Mouse (Mus musculus) Patski (cell line): ENCODE data around the gene Acvr1b. TPM values are rescaled to one million over a fixed set of nuclear protein-coding genes. Genes with fewer than 3 reads are reported as not detected.

ENCODE experiments used
- ATAC-seq: fragments of 100-300 bp; one replicate; pipeline ENCODE4 v1.8.0; 2021
- CTCF ChIA-PET: fragments of 350-600 bp; sonication (Branson Sonifier 250); formaldehyde crosslinking; loops from one replicate; lab custom pipeline; 2022; ENCODE audit warnings: inconsistent platforms; lab: Charles Lee
- POLR2A ChIA-PET: fragments of 350-600 bp; sonication (Branson Sonifier 250); formaldehyde crosslinking; loops from one replicate; lab custom pipeline; 2022; ENCODE audit warnings: antibody characterized with exemption, inconsistent platforms; lab: Charles Lee
- DNase-seq: peaks from one replicate; pipeline ENCODE4 v3.0.0-alpha.2; 2011; ENCODE audit warnings: low read depth, low spot score
- H3K27me3 ChIP-seq: fragments of 371-371 bp; one replicate; pipeline ENCODE4 v1.5.1; 2021
- CTCF ChIP-seq: fragments of 100-300 bp; IDR thresholded peaks from one replicate; pipeline ENCODE4 v1.5.1; 2021
- in situ Hi-C: fragments of 300-500 bp; cut with MboI; formaldehyde crosslinking; loops from 3 replicates; pipeline ENCODE4 v1.11.1; 2018; ENCODE audit warnings: low pct_unique_long_range_greater_than_20kb, mixed read lengths
- polyA plus RNA-seq: library from polyadenylated mRNA; unstranded; gene quantifications from one replicate; pipeline ENCODE4 v1.2.3, GENCODE M21; 2021

Acvr1b gene
- polyA plus RNA-seq, 1 experiment from 2014 or later, result 31.1 TPM

DNA sequence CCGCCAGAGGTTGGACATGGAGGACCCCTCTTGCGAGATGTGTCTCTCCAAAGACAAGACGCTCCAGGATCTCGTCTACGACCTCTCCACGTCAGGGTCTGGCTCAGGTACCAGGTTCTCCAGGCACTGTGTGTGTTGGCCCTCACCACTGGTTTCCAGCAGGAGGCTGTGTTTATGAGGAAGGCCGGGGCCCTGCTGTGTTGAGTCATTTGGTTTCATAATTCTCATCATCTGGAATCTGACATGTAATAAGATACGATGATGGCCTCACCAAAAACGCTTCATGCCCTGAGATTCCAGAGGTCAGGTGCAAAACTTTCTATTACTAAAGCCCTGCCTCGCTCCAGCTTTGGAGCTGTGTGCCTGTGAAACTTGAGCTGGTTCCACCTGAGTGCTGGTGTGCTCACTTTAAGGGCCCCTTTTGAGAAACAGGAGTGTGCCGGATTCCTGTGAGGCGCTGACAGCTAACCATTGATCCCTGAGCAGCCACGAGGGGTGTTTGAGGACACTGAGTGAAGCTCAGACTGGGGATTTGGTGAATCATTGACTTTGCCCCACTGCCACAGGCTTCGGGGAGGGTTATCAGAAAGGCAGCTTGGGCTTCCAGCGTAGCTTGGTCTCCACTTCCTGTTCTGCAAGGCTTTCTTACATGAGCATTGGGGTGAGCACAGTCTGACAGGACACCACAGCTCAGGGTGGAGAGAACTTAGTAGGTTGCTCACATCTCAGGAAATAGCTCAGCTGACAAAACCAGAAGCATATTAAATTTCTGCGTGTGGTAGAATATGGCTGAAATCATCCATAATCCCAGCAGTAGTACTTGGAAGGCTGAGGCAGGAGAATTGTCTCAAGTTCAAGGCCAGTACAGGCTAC lies 21.3 kb downstream of the Acvr1b start:
- POLR2A ChIA-PET, result interaction anchor here (0.9 to 1.3 kb wide), 2 partner anchors 31 to 50 kb away, joined by 3 read pairs; no protein-coding TSS in a partner anchor
- ATAC-seq (peak; percentile 80), DNase-seq (peak; percentile 94)
- TF ChIP-seq CTCF, result no peak
- CTCF ChIA-PET, result interaction anchor here (0.9 to 2.5 kb wide), 3 partner anchors 14 to 31 kb away, joined by 3 to 6 read pairs (median 5); no protein-coding TSS in a partner anchor
- H3K27me3 ChIP-seq, result no peaks in the 10 kb centered on the region
- in situ Hi-C loops, result loop anchor here (10.0 kb wide), 1 partner anchor 50 kb away; no protein-coding TSS in a partner anchor

DNA sequence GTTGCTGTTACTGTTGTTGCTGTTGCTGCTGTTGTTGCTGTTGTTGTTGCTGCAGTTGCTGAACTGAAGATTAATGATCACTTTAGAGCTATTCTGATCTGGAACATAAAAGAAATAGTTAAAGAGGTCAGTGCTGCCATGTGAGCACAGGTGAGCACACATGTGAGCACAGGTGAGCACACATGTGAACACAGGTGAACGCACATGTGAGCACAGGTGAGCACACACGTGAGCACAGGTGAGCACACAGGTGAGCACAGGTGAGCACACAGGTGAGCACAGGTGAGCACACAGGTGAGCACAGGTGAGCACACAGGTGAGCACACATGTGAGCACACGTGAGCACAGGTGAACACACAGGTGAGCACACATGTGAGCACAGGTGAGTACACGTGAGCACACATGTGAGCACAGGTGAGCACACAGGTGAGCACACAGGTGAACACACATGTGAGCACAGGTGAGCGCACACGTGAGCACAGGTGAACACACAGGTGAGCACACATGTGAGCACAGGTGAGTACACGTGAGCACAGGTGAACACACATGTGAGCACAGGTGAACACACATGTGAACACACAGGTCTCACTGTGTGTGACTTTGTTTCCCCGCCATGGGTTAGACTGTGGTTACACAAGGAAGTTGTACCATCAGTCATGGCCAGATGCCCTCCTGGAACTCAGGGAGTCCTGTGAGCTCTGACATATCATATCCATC lies 22.4 kb downstream of the Acvr1b start:
- ChIA-PET POLR2A (interaction anchor here (1.3 kb wide), 1 partner anchor 51 kb away, joined by 3 read pairs; no protein-coding TSS in a partner anchor), CTCF (interaction anchor here (0.8 to 2.3 kb wide), 8 partner anchors 8 to 87 kb away, joined by 3 to 18 read pairs (median 4); no protein-coding TSS in a partner anchor)
- H3K27me3 ChIP-seq, result no peaks in the 10 kb centered on the region
- ATAC-seq (no peak), DNase-seq (no peak)
- in situ Hi-C loops, result loop anchor here (10.0 kb wide), 1 partner anchor 51 kb away; no protein-coding TSS in a partner anchor
- TF ChIP-seq CTCF, result no peak

DNA sequence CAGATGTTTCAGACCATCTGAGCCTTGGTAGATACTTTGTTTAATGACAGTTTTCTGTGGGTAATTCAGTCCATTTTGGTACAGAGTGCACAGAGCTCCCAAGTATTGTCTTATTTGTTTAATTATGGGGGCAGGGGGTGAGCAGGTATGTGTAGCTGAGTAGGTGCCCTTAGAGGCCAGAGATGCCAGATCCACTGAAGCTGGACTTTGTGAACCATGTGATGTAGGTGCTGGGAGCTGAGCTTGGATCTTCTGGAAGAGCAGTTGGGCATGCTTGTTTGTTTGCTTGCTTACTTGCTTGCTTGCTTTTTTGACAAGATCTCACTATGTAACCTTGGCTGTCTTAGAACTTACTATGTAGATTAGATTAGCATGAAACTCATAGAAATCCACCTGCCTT lies 23.1 kb downstream of the Acvr1b start:
- ATAC-seq, result no peak
- CTCF ChIA-PET, result interaction anchor here (0.8 to 2.3 kb wide), 9 partner anchors 9 to 87 kb away, joined by 3 to 18 read pairs (median 3); no protein-coding TSS in a partner anchor
- POLR2A ChIA-PET, result no interaction called here
- in situ Hi-C loops, result loop anchor here (10.0 kb wide), 1 partner anchor 52 kb away; no protein-coding TSS in a partner anchor
- H3K27me3 ChIP-seq, result no peaks in the 10 kb centered on the region
- TF ChIP-seq CTCF, result no peak
- DNase-seq, result no peak

- H3K27me3 ChIP-seq, result no peaks in the 10 kb centered on the region
- ATAC-seq (no peak), DNase-seq (no peak)
- no peak for TF ChIP-seq CTCF
- POLR2A ChIA-PET, result no interaction called here
- CTCF ChIA-PET, result interaction anchor here (0.8 to 2.3 kb wide), 23 partner anchors 9 to 787 kb away, joined by 3 to 18 read pairs (median 3); partner anchors contain the start of gene Acvr1b
- in situ Hi-C loops, result loop anchor here (10.0 kb wide), 1 partner anchor 53 kb away; no protein-coding TSS in a partner anchor
Observed at GRCm38 (mm10) chr15:101197497-101198179, 23.8 kb downstream of the Acvr1b start.

- TF ChIP-seq CTCF, result no peak
- peak; percentile 74 for DNase-seq
- ChIA-PET CTCF (interaction anchor here (0.8 to 2.3 kb wide), 19 partner anchors 10 to 786 kb away, joined by 3 to 18 read pairs (median 4); partner anchors contain the start of gene Acvr1b), POLR2A (no interaction called here)
- in situ Hi-C loops, result loop anchor here (10.0 kb wide), 1 partner anchor 53 kb away; no protein-coding TSS in a partner anchor
- ATAC-seq, result peak; percentile 68
- no peaks in the 10 kb centered on the region for H3K27me3 ChIP-seq
Observed at GRCm38 (mm10) chr15:101198218-101198617, 24.4 kb downstream of the Acvr1b start.

- no peaks in the 10 kb centered on the region for H3K27me3 ChIP-seq
- POLR2A ChIA-PET, result no interaction called here
- DNase-seq (no peak), ATAC-seq (no peak)
- CTCF ChIA-PET, result interaction anchor here (0.8 to 2.3 kb wide), 9 partner anchors 10 to 135 kb away, joined by 3 to 18 read pairs (median 4); partner anchors contain the start of gene Acvr1b
- in situ Hi-C loops, result loop anchor here (10.0 kb wide), 1 partner anchor 54 kb away; no protein-coding TSS in a partner anchor
- TF ChIP-seq CTCF, result no peak
Observed at GRCm38 (mm10) chr15:101198850-101199249, 25.0 kb downstream of the Acvr1b start.

GRCm38 (mm10) chr15:101200777-101201295 lies 27.0 kb downstream of the Acvr1b start:
- no peak for TF ChIP-seq CTCF
- POLR2A ChIA-PET, result no interaction called here
- no peak for DNase-seq
- no peaks in the 10 kb centered on the region for H3K27me3 ChIP-seq
- in situ Hi-C loops, result no loop called here
- no peak for ATAC-seq
- CTCF ChIA-PET, result interaction anchor here (1.3 kb wide), 1 partner anchor 40 kb away, joined by 3 read pairs; no protein-coding TSS in a partner anchor

- no peak for TF ChIP-seq CTCF
- DNase-seq, result no peak
- H3K27me3 ChIP-seq, result no peaks in the 10 kb centered on the region
- in situ Hi-C loops, result no loop called here
- POLR2A ChIA-PET, result no interaction called here
- CTCF ChIA-PET, result no interaction called here
- no peak for ATAC-seq
Observed at GRCm38 (mm10) chr15:101201414-101201813, 27.5 kb downstream of the Acvr1b start.

DNA sequence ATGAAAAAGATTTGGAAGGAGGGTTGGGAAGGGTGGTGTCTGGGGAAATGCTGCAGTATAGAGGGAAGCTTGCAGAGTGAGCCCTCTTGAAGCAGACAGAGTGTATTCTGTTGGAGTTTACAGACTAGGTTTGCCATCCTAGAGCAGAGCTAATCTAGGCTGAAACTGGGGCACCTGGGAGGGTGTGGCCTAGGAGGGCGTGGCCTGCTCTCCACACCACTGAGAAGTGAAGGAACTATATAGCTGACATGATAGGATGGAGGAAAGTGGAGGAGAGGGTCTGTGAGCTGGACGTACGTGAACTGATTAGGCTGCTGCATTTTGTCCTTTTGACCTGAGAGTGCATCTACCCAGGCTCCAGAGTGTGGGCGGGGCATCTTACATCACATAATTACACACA lies 29.8 kb downstream of the Acvr1b start:
- POLR2A ChIA-PET, result no interaction called here
- no peaks in the 10 kb centered on the region for H3K27me3 ChIP-seq
- CTCF ChIA-PET, result interaction anchor here (0.8 kb wide), 1 partner anchor 58 kb away, joined by 3 read pairs; no protein-coding TSS in a partner anchor
- no peak for ATAC-seq
- DNase-seq, result no peak
- in situ Hi-C loops, result no loop called here
- TF ChIP-seq CTCF, result no peak
